Mouse (Mus musculus) layer of hippocampus, adult 9-10 months (tissue): ENCODE measurements around the gene Ssxb2.
"Not testable (repeated sequence)": the region's sequence is repeated elsewhere in the genome, so short reads cannot be mapped to it uniquely, and the experiment has no call there.

Source experiments
- DNase-seq: peaks from one replicate; pipeline ENCODE4 v3.0.0; 2022; ENCODE audit warnings: low spot score

Gene Ssxb2

DNA sequence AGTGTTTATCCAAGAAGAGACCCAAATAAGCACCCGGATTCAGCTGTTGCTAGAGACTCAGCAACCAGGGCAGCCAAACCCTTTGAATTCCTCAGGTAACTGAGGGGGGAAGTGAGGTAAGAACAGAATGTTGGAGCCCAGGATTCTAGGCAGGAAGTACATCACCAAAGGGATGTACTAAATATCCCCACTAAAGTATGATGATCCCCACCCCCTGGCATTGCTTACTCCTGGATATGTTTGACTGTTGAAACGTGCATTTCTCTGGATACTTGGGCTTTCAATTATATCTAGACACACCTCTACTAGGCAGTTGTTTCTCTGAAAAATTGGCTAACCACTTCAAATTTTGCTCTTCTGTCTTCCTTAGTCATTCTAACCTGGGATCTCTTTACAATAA, at the start of gene Ssxb2:
Gene Ssxb2 (minus strand): TSS at position 101 of the 400 bp plus-strand sequence.
- not testable (repeated sequence) for DNase-seq

DNA sequence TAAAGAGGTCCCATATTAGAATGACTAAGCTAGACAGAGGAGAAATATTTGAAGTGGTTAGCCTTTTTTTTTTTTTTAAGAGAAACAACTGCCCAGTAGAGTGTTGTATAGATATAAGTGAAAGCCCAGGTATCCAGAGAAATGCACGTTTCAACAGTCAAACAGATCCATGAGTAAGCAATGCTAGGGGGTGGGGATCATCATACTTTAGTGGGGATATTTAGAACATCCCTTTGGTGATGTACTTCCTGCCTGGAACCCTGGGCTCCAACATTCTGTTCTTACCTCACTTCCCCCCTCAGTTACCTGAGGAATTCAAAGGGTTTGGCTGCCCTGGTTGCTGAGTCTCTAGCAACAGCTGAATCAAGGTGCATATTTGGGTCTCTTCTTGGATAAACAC, 48.5 kb downstream of the Ssxb2 start, which contains the start of gene Ssxb1:
Gene Ssxb1 (plus strand): TSS at position 301 of the 400 bp plus-strand sequence.
- not testable (repeated sequence) for DNase-seq
